Mouse (Mus musculus): ENCODE results near the gene Cpa2. TPM values are rescaled to one million over a fixed set of nuclear protein-coding genes. Genes with fewer than 3 reads are reported as not detected.

Cpa2 gene
- polyA plus RNA-seq, 3 experiments from 2014 or later: 0.71 TPM; not detected in 2

DNA sequence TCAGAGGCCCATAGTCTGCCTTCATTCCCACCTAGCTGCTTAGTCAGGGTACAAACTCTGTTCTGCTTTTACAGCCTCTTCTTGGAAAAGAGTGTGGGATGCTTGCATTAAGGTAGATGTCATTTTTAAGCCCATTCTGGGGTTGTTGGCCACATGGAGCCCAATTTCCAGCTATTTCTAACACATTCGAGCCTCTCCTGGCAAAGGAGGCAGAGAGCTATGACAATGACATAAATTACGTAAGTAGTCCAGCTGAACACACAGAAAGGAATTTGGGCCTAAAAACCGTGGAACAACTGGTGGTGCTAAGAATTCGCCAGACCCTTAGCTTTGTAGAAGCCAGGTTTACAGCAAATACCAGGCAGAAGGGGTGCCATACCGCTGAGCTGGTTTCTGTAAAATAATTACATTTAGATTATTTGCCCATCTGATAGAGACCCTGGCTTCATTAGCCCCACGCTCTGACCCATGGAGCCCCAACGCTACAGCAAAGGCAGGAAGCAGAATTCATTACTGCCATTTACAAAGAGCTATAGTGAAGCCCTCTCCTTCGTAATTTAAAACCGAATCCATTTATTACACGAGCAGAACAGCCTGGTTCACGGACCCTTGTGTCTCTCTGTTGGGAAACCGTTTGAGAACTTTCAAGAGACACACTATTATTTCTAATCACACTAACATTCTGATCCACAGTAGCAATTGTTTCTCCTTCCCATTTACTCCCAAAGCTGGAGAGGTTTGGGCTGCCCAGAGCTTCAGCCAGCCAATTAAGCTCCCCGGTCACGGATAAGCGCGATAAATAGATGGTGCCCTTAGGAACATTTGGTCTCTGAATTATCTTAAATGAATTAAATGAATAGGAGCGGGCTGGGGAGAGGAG lies 38.8 kb downstream of the Cpa2 start:
- ATAC-seq: no peak

DNA sequence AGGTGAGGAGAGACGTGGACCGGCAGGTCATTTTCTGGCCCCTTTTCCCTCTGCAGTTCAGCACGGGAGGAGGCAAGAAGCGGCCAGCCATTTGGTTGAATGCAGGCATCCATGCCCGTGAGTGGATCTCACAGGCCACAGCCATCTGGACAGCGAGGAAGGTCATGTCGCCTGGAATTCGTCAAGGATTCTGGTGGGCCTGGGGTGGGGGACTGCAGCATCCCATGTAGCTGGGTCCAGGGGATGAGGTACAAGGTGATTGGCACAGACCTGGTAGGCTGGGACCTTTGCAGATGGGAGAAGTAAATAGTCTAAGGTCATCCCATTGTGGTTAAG lies 39.4 kb downstream of the Cpa2 start:
- ATAC-seq: no peak

DNA sequence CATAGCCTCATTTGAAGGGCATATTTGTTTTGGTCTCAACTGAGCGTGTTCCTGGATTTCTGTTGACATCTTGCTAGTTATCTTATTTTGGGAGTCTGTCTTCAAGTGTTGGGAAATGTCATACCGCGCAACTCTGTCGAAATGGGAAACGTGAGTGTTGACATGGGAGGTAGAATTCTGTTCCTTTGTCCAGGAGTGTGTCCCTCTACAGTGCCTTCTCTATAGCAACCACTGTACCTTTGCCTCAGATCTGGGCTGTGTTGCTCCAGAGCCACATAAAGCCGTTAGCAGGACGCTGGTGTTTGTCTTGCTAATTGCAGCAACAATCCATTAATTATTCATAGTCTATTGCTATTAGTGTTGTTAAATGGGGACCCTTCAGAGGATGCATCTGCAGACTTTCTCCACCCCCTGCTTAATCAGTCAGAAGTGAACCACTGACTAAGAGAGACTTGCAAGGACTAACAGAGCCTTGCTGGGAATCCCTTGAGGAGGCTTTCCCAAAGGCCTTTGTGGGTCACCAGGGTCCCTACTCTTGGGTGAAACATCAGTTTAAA lies 45.6 kb downstream of the Cpa2 start:
- no peak for ATAC-seq

DNA sequence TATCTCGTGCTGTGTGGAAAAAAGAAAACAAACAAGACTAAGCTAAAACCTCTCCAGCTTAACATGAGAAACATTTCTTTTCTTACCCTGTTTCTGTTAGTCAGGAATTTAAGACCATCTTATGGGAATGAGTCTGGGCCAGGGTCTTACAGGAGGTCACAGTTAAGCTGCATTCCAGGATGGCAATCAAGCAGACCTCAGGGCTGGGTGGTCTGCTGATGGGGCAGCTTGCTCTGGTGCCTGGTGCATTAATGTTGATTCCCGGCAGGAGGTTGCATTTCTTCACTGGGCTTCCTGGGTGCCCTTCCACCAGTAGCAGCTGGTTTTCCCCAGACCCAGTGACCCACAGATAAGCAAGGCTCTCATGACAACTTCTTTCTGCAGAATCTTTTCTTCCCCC lies 48.4 kb downstream of the Cpa2 start:
- no peak for ATAC-seq

DNA sequence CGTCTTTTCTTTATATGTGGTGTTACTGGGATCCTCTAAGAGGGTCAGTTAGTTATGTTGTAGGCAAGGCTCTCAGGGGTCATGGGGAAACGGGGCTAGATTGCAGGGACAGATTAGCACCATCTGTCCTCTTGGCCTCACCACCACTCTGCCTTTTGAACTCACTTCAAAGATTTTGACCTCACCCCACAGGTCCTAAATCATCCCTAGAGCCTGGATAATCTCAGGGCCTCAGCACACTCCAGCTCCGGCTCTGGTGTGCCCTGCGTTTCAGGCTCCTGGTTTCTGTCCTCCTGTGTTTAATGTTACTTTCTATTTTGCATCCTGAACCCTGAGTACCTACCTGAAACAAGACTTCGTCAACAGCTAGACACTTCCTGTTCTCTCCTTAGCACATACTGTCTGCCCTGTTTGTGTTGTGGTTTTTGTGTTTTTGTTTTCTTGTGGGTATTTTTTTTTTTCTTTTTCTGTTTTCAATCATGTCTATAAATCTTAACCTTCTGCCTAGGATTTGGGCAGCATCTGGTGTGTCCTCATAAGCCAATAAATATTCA lies 50.5 kb downstream of the Cpa2 start:
- peak; percentile 89 for ATAC-seq

DNA sequence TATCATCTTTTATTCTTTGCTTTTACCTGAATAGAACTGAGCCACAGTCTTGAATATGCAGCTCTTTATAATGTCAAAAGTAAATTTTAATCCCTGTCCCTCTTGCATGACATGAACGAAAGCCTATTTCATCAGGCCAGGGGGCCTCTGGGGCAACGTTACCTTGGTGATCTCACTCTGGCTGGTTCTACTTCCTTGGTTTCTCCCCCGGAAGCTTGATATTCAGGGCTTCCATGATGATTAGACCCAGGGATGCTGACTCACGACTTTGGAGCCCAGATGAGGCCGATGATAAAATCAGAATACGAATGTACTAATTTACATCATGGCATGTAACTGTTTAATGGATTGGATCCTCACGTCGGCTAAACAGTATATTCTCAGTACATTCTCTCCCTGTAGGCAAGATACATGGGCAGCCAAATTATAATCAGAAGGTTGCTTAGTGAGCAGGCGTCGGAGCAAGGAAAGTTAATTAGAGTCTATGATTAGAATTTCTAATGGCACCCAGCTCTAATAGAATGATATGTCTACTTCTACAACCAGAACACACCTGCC lies 51.1 kb downstream of the Cpa2 start:
- ATAC-seq: no peak

DNA sequence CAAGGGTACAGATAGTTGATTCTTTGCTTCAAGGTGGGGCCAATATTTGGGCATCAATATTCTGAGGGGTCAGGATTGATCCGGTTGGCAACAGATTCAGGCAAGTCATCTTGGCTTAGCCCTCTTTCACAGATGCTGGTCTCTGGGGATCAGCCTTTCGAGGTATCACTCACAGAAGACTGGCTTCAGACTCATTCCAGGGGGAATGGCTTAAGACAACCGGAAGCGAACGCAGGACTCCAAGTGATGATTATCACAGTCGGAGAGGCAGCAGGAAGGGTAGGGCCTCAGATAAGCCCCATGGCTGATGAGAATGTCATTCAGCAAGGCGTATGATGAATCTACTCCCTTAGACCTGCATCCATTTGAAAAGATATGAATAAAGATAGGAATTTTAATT lies 53.0 kb downstream of the Cpa2 start:
- no peak for ATAC-seq

DNA sequence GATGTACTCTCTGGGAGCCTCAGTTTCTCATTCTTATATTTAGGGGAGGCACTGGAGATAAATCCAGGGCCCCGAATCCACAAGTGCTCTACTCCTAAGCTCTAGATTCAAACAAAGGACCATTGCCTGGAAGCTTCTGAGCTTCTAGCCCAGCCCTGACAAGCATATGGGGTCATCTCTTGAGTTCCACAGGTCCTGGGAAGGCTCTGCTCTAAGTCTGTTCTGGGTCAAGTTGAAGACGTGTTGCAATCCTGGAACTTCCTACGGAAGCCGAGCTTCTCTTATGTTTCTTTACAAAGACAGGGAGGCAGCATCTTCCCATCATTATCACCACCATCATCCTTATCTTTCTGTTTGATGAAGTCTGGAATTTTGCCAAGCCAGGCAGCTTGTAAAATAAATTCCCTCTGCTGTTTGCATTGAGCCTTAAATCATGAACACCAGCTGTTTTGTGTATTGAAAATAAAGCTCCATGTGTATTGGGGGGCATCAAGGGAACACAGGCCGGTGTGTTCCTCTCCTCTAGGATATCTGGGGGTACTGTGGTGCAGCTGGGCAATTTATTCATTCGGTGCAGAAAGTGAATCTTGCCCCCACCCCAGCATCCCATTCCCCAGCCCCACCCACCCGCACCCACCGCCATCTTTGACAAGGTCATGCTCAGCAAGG lies 55.0 kb downstream of the Cpa2 start:
- no peak for ATAC-seq

DNA sequence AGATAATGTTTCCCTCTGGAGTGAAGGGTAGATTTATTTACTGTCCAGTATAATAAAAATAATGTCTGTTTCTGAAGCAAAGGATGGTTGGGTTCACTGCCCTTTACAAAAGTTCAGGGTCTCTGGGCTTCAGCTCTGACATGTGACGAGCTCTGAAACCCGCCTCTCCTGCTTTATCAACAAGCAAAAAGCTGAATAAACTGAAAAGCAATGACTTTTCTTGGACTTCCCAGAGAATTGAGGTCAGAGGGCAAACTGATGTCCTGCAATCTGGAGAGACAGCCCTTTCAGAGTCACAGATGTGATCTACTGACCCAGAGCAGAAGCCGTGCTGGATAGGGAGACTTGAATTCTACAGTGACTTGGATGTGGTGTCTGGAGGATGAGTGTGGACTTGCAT lies 58.7 kb downstream of the Cpa2 start:
- no peak for ATAC-seq

DNA sequence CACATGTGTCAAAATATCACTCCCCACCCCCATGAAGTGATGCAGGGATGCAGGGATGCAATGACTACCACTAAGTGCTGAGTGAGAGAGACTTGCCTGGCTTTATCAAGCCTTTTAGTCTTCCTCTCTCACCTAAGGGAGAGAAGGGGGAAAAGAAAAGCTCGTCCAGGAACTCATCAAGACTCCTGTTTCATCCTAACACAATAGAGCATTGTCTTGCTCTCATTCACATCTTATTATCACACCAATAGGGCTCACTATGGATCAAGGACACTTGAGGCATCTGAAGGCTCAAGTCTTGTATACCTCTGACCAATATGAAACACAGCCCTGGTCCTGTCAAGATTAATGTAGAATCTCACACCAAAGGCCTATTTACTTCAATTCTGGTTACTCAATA lies 59.6 kb downstream of the Cpa2 start:
- ATAC-seq: no peak

DNA sequence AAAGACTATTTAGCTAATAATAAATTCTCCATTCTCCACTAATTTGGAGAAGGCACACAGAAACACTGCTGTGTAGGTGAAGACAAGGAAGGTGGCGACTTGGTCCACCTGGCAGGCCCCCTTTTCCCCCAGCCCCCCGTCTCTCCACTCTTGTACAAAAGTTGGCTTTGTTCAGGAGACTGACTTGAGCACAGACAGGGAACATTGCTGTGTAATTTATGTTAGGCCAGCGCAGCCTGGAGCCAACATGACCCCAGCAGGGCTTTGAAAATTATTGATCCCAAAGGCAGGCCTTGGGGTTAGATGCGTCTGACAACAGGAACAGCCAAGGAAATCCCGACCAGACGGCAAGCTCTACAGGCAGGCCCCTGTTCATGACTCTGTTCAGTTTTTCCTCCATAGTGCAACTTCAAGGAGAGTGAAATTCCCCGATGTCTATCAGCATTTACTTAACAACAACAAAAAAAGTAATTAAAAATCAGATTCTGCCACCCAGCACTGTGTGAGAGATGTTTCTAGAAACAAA lies 63.0 kb downstream of the Cpa2 start:
- ATAC-seq: no peak

DNA sequence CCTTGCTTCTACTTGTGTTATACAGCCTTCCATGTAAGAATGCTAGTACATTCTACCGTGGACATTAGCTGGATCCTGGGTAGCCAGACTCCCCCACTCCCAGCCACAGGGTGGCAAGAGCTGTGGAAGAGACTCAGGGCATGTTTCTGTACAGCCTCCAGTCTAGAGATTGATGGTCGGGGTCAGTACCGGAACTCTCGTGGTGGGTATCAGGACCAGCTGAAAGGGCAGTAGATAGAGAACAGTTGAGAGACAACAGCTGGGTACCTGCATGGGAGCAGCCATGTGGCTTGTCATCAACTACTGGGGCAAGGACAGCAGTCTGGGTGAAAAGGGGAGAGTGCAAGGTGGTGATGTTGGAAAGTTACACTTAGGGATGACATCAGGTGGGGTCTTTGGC lies 63.7 kb downstream of the Cpa2 start:
- no peak for ATAC-seq

DNA sequence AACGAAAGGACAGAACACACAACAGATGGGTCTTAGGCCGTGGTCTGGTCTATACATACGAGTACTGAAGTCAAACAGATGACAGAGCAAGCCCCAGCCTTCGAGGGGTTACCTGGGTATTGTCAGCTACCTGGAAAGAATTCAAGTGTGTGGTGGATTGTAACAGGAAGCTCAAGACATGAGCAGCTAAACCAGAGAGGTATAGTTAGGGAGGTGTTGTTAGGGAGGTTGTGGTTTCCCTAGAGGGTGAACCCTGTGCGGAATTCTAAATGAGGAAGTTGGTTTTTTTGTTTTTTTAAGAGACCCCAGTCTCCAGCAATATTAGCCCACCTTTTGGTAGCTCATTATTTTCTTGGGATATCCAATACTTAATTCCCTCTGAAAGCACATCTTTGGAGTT lies 64.3 kb downstream of the Cpa2 start:
- no peak for ATAC-seq

DNA sequence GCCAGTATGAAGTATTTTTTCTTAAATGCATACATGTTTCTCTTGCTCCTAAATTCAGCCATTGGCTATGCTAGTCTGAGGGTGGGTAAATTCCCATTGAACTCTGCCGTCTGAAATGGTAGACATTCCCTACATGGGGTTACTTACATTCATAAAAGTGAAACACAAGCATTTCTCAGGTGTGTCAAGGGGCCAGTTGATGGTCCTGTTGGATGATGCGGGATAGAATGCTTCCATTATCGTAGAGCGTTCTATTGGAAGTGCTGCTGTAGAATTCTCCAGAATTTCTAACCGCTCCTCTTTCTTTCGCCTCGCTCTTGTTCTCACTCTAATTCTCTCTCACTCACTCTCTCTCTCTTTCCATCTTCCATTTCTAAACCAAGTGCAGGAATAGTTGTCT lies 69.3 kb downstream of the Cpa2 start, which contains the start of gene Cpa5:
Gene Cpa5, plus strand, starts transcription at position 301 of the 400 bp plus-strand sequence.
- no peak for ATAC-seq

DNA sequence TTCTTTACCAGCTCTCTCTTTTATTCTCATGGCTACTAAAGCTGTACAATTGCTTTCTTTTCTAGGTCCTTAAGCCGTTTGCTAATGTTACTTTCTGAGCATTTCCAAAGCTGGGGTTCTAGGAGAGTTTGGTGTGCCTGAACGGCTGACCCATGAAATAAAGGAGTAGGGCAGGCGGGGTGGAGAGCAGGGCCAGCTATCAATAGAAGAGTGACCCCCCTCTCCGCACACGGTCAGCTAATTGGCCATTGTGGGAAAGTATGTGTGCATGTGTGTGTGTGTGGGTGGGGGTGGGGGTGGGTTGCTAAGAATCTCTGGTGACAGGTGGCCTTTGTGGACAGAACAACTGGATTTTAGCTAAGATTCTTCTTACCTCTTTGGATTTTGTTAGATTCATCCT lies 69.8 kb downstream of the Cpa2 start:
- no peak for ATAC-seq

Other genes with a start within 250 kb of the Cpa2 start
- gene Ube2h, start 237.0 kb upstream of the Cpa2 start, polyA plus RNA-seq (2017; shearing (Covaris generic)): 100 to 1,000 TPM; 108 to 123 (median 115) TPM
- 10 to 100 TPM; 34.5 to 58.1 (median 44.4) TPM for gene Zc3hc1, start 150.6 kb upstream of the Cpa2 start, polyA plus RNA-seq (2017; shearing (Covaris generic))
- 1 to 10 TPM in 2 of 3 experiments, under 1 TPM in 1; 0.94 to 3.8 (median 2.2) TPM for gene Klhdc10, start 139.7 kb upstream of the Cpa2 start, polyA plus RNA-seq (2017; shearing (Covaris generic))
- 10 to 100 TPM; 56.2 to 68.8 (median 61.0) TPM for gene Tmem209, start 31.8 kb upstream of the Cpa2 start, polyA plus RNA-seq (2017; shearing (Covaris generic))
- not detected for gene Ssmem1, start 31.7 kb upstream of the Cpa2 start, polyA plus RNA-seq (2017; shearing (Covaris generic))
- gene Cpa4, start 26.8 kb downstream of the Cpa2 start, polyA plus RNA-seq (2017; shearing (Covaris generic)): not detected
- gene Cpa5, start 69.4 kb downstream of the Cpa2 start, polyA plus RNA-seq (2017; shearing (Covaris generic)): not detected
- not detected for gene Cpa1, start 97.6 kb downstream of the Cpa2 start, polyA plus RNA-seq (2017; shearing (Covaris generic))
- 10 to 100 TPM in 2 of 3 experiments, 1 to 10 TPM in 1; 7.9 to 12.0 (median 11.4) TPM for gene Cep41, start 152.2 kb downstream of the Cpa2 start, polyA plus RNA-seq (2017; shearing (Covaris generic))
- 1 to 10 TPM in 2 of 3 experiments, under 1 TPM in 1; 0.82 to 1.7 (median 1.5) TPM for gene Mest, start 182.0 kb downstream of the Cpa2 start, polyA plus RNA-seq (2017; shearing (Covaris generic))